In the genomic region with DNA sequence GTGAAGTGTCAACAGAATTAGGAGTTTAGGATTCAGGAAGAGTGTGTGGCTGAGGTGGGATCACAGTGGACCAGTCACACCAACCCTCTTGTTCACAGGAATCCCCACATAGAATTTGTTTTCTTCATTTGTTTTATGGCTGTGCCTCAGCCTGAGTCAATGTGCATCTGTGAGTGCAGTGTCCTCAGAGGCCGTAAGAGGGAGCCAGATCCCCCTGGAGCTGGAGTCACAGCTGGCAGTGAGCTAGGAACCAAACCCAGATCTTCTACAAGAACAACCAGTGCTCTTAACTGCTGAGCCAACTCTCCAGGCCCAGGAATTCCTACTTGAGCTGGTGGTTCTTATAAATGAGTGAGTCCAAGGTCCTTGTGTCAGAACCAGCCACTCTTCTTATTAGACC, we compare ENCODE assay signal across 31 mouse cellular contexts.
"Had no signal": no experiment of that assay in that cellular context is flagged by ENCODE, and none has a peak within 500 bp of the region (broad histone marks: within the 10 kb centered on the region; RNA-seq: fewer than 3 reads in every experiment).

No protein-coding gene starts in this region.

- H3K4me1 ChIP-seq: limb, embryonic 12.5 days; liver, embryonic 15.5 days; lung, embryonic 15.5 days; midbrain, embryonic 15.5 days; neural tube, embryonic 12.5 days had no signal

- H3K36me3 ChIP-seq: limb, embryonic 10.5 days; limb, embryonic 12.5 days; limb, embryonic 13.5 days; limb, embryonic 15.5 days; liver, embryonic 12.5 days; liver, embryonic 13.5 days; liver, embryonic 15.5 days; lung, embryonic 15.5 days; midbrain, embryonic 10.5 days; midbrain, embryonic 12.5 days; midbrain, embryonic 13.5 days; midbrain, embryonic 15.5 days; neural tube, embryonic 12.5 days had no signal

- DNase-seq: left cerebral cortex, postnatal 4 days; liver; liver, embryonic 13.5 days; liver, postnatal 0 days; lung, adult 18-20 months; lung, adult 2 months; lung, embryonic 14.5 days; lung, postnatal 10 days; lung, postnatal 14 days; lung, postnatal 36 days; lung, postnatal 4 days; midbrain, embryonic 14.5 days had no signal

- ATAC-seq: liver, postnatal 0 days; lung, postnatal 0 days; midbrain, embryonic 13.5 days; midbrain, embryonic 15.5 days; midbrain, embryonic 16.5 days had no signal

- H3K27me3 ChIP-seq: limb, embryonic 12.5 days; limb, embryonic 13.5 days; limb, embryonic 15.5 days; liver, embryonic 12.5 days; liver, embryonic 13.5 days; liver, embryonic 15.5 days; lung, embryonic 15.5 days; midbrain, embryonic 12.5 days; midbrain, embryonic 13.5 days; midbrain, embryonic 15.5 days; neural tube, embryonic 12.5 days had no signal

- H3K27ac ChIP-seq: limb, embryonic 10.5 days; limb, embryonic 12.5 days; limb, embryonic 13.5 days; limb, embryonic 15.5 days; liver, embryonic 12.5 days; liver, embryonic 13.5 days; liver, embryonic 14.5 days; liver, embryonic 15.5 days; lung, embryonic 15.5 days; macrophage; midbrain, embryonic 10.5 days; midbrain, embryonic 12.5 days; midbrain, embryonic 13.5 days; midbrain, embryonic 15.5 days; neural tube, embryonic 12.5 days had no signal

- H3K9me3 ChIP-seq: limb, embryonic 10.5 days; limb, embryonic 13.5 days; limb, embryonic 15.5 days; liver, embryonic 12.5 days; liver, embryonic 13.5 days; liver, embryonic 15.5 days; lung, embryonic 15.5 days; midbrain, embryonic 10.5 days; midbrain, embryonic 12.5 days; midbrain, embryonic 15.5 days; neural tube, embryonic 12.5 days had no signal

- H3K4me3 ChIP-seq: limb, embryonic 10.5 days; limb, embryonic 12.5 days; limb, embryonic 13.5 days; limb, embryonic 15.5 days; liver, embryonic 12.5 days; liver, embryonic 13.5 days; liver, embryonic 15.5 days; lung, embryonic 15.5 days; midbrain, embryonic 10.5 days; midbrain, embryonic 12.5 days; midbrain, embryonic 13.5 days; midbrain, embryonic 15.5 days; myocyte; neural tube, embryonic 12.5 days had no signal

- H3K9ac ChIP-seq: limb, embryonic 12.5 days; limb, embryonic 13.5 days; limb, embryonic 15.5 days; liver, embryonic 12.5 days; liver, embryonic 13.5 days; liver, embryonic 14.5 days; liver, embryonic 15.5 days; liver, postnatal 0 days; lung, embryonic 14.5 days; lung, embryonic 15.5 days; midbrain, embryonic 12.5 days; midbrain, embryonic 13.5 days; midbrain, embryonic 15.5 days; neural tube, embryonic 12.5 days had no signal

- H3K4me2 ChIP-seq: limb, embryonic 12.5 days; limb, embryonic 13.5 days; limb, embryonic 15.5 days; liver, embryonic 11.5 days; liver, embryonic 12.5 days; liver, embryonic 13.5 days; liver, embryonic 15.5 days; lung, embryonic 14.5 days; lung, embryonic 15.5 days; midbrain, embryonic 11.5 days; midbrain, embryonic 12.5 days; midbrain, embryonic 13.5 days; midbrain, embryonic 15.5 days; neural tube, embryonic 12.5 days had no signal
